In genomic region chr11:79528601-79529000, GRCm38 (mm10) we compare ENCODE assay signal across 20 mouse cellular contexts. TPM values are rescaled to one million over a fixed set of nuclear protein-coding genes. Genes with fewer than 3 reads are reported as not detected.
DNase-seq lines count a peak whose midpoint lies in the region; ATAC-seq and TF ChIP-seq lines count a peak whose summit lies in the region.
"Had no signal": no experiment of that assay in that cellular context is flagged by ENCODE, and none has a peak within 500 bp of the region (broad histone marks: within the 10 kb centered on the region; RNA-seq: fewer than 3 reads in every experiment).

No protein-coding gene starts in this region.

- no peak for TF ChIP-seq POLR2A in myocyte (IDR thresholded peaks at IDR 0.05; ENCODE audit: insufficient read length, low read depth)

- H3K79me2 ChIP-seq in myocyte (ENCODE audit: control insufficient read depth, insufficient read depth): peaks cover 10% of the 10 kb centered on the region

- peaks cover 31% of the 10 kb centered on the region for H3K36me3 ChIP-seq in myocyte (ENCODE audit: control insufficient read depth, insufficient read depth)
- H3K36me3 ChIP-seq: embryonic facial prominence, embryonic 15.5 days had no signal

- 0 out of 2 replicates have a peak overlapping the region, but pooled peaks have one; percentile 14 for H3K4me3 ChIP-seq in brown adipose tissue, adult 24 weeks (ENCODE audit: insufficient read depth, low read depth, low read length)
- H3K4me3 ChIP-seq in myocyte: no peak overlapping the region
- H3K4me3 ChIP-seq: embryonic facial prominence, embryonic 15.5 days; heart, embryonic 10.5 days had no signal

- H3ac ChIP-seq in myocyte (ENCODE audit: control insufficient read depth, insufficient read length): no peak overlapping the region

- peaks cover 3% of the 10 kb centered on the region; the same call in 1 of the 2 replicates for H3K4me1 ChIP-seq in brown adipose tissue, adult 24 weeks (ENCODE audit: control insufficient read depth, insufficient read depth, insufficient read length, low read length)
- H3K4me1 ChIP-seq: embryonic facial prominence, embryonic 15.5 days had no signal

- peak overlapping the region; percentile 72 for H3K27ac ChIP-seq in brown adipose tissue, adult 24 weeks (replicated peaks; ENCODE audit: low read depth, low read length)
- H3K27ac ChIP-seq: embryonic facial prominence, embryonic 15.5 days; heart, embryonic 10.5 days had no signal

- peak; percentile 51 for DNase-seq in CD4-positive, CD25-positive, alpha-beta regulatory T cell, adult 2 months (ENCODE audit: low read depth, low spot score)
- peak; percentile 44 to 47 for DNase-seq in spleen, adult 18-20 months
- DNase-seq in spleen, postnatal 4 days (ENCODE audit: low spot score in 2 of 2): no peak
- no peak for DNase-seq in gastrocnemius, postnatal 10 days
- DNase-seq in right cerebral cortex, postnatal 4 days: no peak
- DNase-seq: adrenal gland, adult 2 months; cerebellum, adult 9-10 months; heart, postnatal 36 days; kidney, adult 8-10 months; lung, embryonic 14.5 days; retina, postnatal 1 day had no signal

- no peaks in the 10 kb centered on the region for H3K27me3 ChIP-seq in myocyte (ENCODE audit: control insufficient read depth, insufficient read depth, insufficient read length)
- H3K27me3 ChIP-seq: embryonic facial prominence, embryonic 15.5 days had no signal

- ATAC-seq in CD4-positive, CD25-positive, alpha-beta regulatory T cell, adult 4 months: no peak
- ATAC-seq: forebrain, embryonic 14.5 days had no signal

- H3K4me2 ChIP-seq in myocyte (ENCODE audit: low read depth): peak overlapping the region; percentile 94
- H3K4me2 ChIP-seq: embryonic facial prominence, embryonic 15.5 days; lung, embryonic 14.5 days had no signal

TF ChIP-seq in myocyte, 11 proteins besides CTCF, POLR2A, EP300 and RAD21:
- TF ChIP-seq TCF3 (IDR thresholded peaks at IDR 0.05; ENCODE audit: insufficient read length, low read depth) (no peak), REST (IDR thresholded peaks at IDR 0.05; ENCODE audit: insufficient read depth, insufficient read length) (no peak), MYOD1 (IDR thresholded peaks at IDR 0.05; ENCODE audit: control insufficient read depth in 1 of 3, insufficient read length in 2 of 3, low read depth in 2 of 3) (no peak), E2F4 (IDR thresholded peaks at IDR 0.05; ENCODE audit: insufficient read depth) (no peak), USF1 (IDR thresholded peaks at IDR 0.05; ENCODE audit: low read depth) (no peak), MAX (IDR thresholded peaks at IDR 0.05; ENCODE audit: low read depth) (no peak), TCF12 (IDR thresholded peaks at IDR 0.05; ENCODE audit: insufficient read depth, poor library complexity, severe bottlenecking) (no peak), CEBPB (IDR thresholded peaks at IDR 0.05; ENCODE audit: insufficient read depth, poor library complexity, severe bottlenecking) (no peak), POLR2AphosphoS2 (IDR thresholded peaks at IDR 0.05; ENCODE audit: insufficient read length, low read depth) (no peak), SRF (IDR thresholded peaks at IDR 0.05; ENCODE audit: control insufficient read depth, insufficient read length, low read depth) (no peak), MYOG (IDR thresholded peaks at IDR 0.05; ENCODE audit: control insufficient read depth in 1 of 3, insufficient read depth in 1 of 3, insufficient read length in 2 of 3, low read depth in 2 of 3) (no peak)
TF ChIP-seq in myocyte: peak in this region for 0.

RNA-seq across cellular contexts. Expression of gene Evi2, which starts 1.8 kb away (rescaled TPM):
- polyA plus RNA-seq in CD4-positive, CD25-positive, alpha-beta regulatory T cell, adult 4 months (2017; shearing (Covaris generic)): 1 to 10 TPM; 5.2 to 6.9 TPM
- polyA plus RNA-seq in brown adipose tissue, adult 24 weeks (2012; ENCODE audit: insufficient read depth, insufficient read length, missing spikeins): not detected in 2 replicates
- 0.06 TPM for polyA plus RNA-seq in myocyte (2012; fragmentation: generic; extraction: Trizol)
- total RNA-seq in gastrocnemius, postnatal 10 days (2021): under 1 TPM in 1 of 2 experiments, not detected in 1; 0.20 TPM
- total RNA-seq: gastrocnemius, adult 18-20 months had no signal

RNA-seq across cellular contexts. Expression of gene Evi2a, which starts 1.8 kb away (rescaled TPM):
- polyA plus RNA-seq in CD4-positive, CD25-positive, alpha-beta regulatory T cell, adult 4 months (2017; shearing (Covaris generic)): 10 to 100 TPM; 43.8 to 53.2 TPM
- 4.7 and 6.5 TPM in 2 replicates for polyA plus RNA-seq in brown adipose tissue, adult 24 weeks (2012; ENCODE audit: insufficient read depth, insufficient read length, missing spikeins)
- 10.7 TPM for polyA plus RNA-seq in myocyte (2012; fragmentation: generic; extraction: Trizol)
- total RNA-seq in gastrocnemius, postnatal 10 days (2021): 1 to 10 TPM; 2.4 to 4.3 TPM

RNA-seq across cellular contexts. Expression of gene Evi2b, which starts 5.0 kb away (rescaled TPM):
- 10 to 100 TPM; 70.5 to 70.9 TPM for polyA plus RNA-seq in CD4-positive, CD25-positive, alpha-beta regulatory T cell, adult 4 months (2017; shearing (Covaris generic))
- polyA plus RNA-seq in brown adipose tissue, adult 24 weeks (2012; ENCODE audit: insufficient read depth, insufficient read length, missing spikeins): 0.79 and 2.5 TPM in 2 replicates
- polyA plus RNA-seq in myocyte (2012; fragmentation: generic; extraction: Trizol): 0.26 TPM
- 1 to 10 TPM in 1 of 2 experiments, under 1 TPM in 1; 0.87 to 2.2 TPM for total RNA-seq in gastrocnemius, postnatal 10 days (2021)
- total RNA-seq: ES-E14 had no signal
- polyA plus RNA-seq: neural tube, embryonic 14.5 days had no signal

RNA-seq across cellular contexts. Expression of gene Omg, which starts 24.7 kb away (rescaled TPM):
- not detected for polyA plus RNA-seq in CD4-positive, CD25-positive, alpha-beta regulatory T cell, adult 4 months (2017; shearing (Covaris generic))
- not detected in 2 replicates for polyA plus RNA-seq in brown adipose tissue, adult 24 weeks (2012; ENCODE audit: insufficient read depth, insufficient read length, missing spikeins)
- polyA plus RNA-seq in myocyte (2012; fragmentation: generic; extraction: Trizol): 0.05 TPM
- total RNA-seq in gastrocnemius, postnatal 10 days (2021): under 1 TPM; 0.09 to 0.11 TPM
- total RNA-seq: gastrocnemius, adult 18-20 months; heart, postnatal 36 days had no signal

Comparison
In these comparisons a context has a peak if more than half of its experiments do, and no peak if none do; other contexts are left out.
1. DNase-seq: peak in CD4-positive, CD25-positive, alpha-beta regulatory T cell, adult 2 months (single experiment) and spleen, adult 18-20 months (2 of 2); none in spleen, postnatal 4 days (0 of 2), gastrocnemius, postnatal 10 days (single experiment) and right cerebral cortex, postnatal 4 days (single experiment).
2. RNA of gene Evi2b, which starts 5.0 kb away (polyA plus RNA-seq): 70.5 to 70.9 TPM in CD4-positive, CD25-positive, alpha-beta regulatory T cell, adult 4 months; 0.79 to 2.5 TPM in brown adipose tissue, adult 24 weeks and 0.26 TPM in myocyte (single experiment); every median in the first group is over 10 times any median in the second.